Mouse (Mus musculus): ENCODE measurements around the gene Gm6205.
"Not testable (repeated sequence)": the region's sequence is repeated elsewhere in the genome, so short reads cannot be mapped to it uniquely, and the experiment has no call there.

Gm6205 gene

GRCm38 (mm10) chr5:94648082-94648481 is at the start of gene Gm6205:
Gene Gm6205 (plus strand): TSS chr5:94648382.
- not testable (repeated sequence) for DNase-seq

- not testable (repeated sequence) for DNase-seq
These were observed 31.9 kb upstream of the Gm6205 start, which contains the start of gene Gm3147 for GRCm38 (mm10) chr5:94616242-94616641. Gene Gm3147 (minus strand): TSS chr5:94616342.

GRCm38 (mm10) chr5:94623679-94624078 is 24.5 kb upstream of the Gm6205 start, which contains the start of gene Gm6509:
Gene Gm6509 (plus strand): TSS chr5:94623979.
- DNase-seq: not testable (repeated sequence)
